Comparison of ENCODE assay signal across 21 mouse cellular contexts in the genomic region with DNA sequence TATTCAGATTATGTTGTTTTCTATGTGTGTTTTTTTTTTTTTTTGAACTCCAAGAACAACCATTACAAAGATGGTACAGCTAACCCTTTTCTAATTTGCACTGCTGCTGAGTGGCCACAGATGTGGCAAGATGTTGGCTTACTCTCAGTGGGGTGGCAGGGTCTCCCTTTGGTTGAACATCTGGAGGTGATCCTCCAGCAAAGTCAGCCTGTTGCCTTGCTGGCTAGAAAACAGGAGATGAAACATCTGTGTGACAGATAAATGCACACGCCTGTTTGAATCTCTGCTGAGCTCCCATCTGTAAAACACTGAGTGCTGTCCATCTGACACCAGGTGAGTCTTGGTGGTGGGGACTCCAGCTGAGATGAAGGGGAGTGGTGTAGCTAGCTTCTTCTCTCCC.
DNase-seq lines count a peak whose midpoint lies in the region; ATAC-seq lines count a peak whose summit lies in the region.
"Had no signal": no experiment of that assay in that cellular context is flagged by ENCODE, and none has a peak within 500 bp of the region (broad histone marks: within the 10 kb centered on the region; RNA-seq: fewer than 3 reads in every experiment).

No protein-coding gene starts in this region.

- H3K36me3 ChIP-seq in embryonic facial prominence, embryonic 13.5 days = no peaks in the 10 kb centered on the region
- H3K36me3 ChIP-seq in limb, embryonic 10.5 days = no peaks in the 10 kb centered on the region
- H3K36me3 ChIP-seq: hindbrain, embryonic 12.5 days had no signal

- 0 out of 2 replicates have a peak overlapping the region, but pooled peaks have one; percentile 9 for H3K4me2 ChIP-seq in embryonic facial prominence, embryonic 13.5 days
- H3K4me2 ChIP-seq: heart, embryonic 13.5 days; hindbrain, embryonic 12.5 days had no signal

- ATAC-seq in embryonic facial prominence, embryonic 13.5 days (ENCODE audit: insufficient number of reproducible peaks, insufficient read depth, low FRiP score, low TSS enrichment, low read depth) = no peak
- ATAC-seq: forebrain, embryonic 14.5 days; hindbrain, embryonic 16.5 days; inflammation-experienced regulatory T-cells, adult 6 months; intestine, postnatal 0 days had no signal

- peak; percentile 41 for DNase-seq in embryo, embryonic 11 days
- DNase-seq in embryo, embryonic 10.5 days (ENCODE audit: low spot score) = no peak
- peak; percentile 49 for DNase-seq in limb, embryonic 10.5 days (ENCODE audit: low spot score)
- no peak for DNase-seq in spleen, postnatal 14 days (ENCODE audit: low spot score in 2 of 2)
- no peak for DNase-seq in gastrocnemius, postnatal 4 days (ENCODE audit: low spot score in 2 of 2)
- no peak for DNase-seq in gastrocnemius, adult 18-20 months (ENCODE audit: low spot score)
- DNase-seq: adrenal gland, adult 2 months; adrenal gland, postnatal 25 days; cerebellum, adult 2 months; cerebellum, postnatal 10 days; gastrocnemius, postnatal 14 days; heart, adult 11 months; heart, postnatal 4 days; kidney, adult 8-10 months had no signal

- H3K4me1 ChIP-seq in embryonic facial prominence, embryonic 13.5 days = peaks cover 4% of the 10 kb centered on the region; the same call in 1 of the 2 replicates
- peaks cover 5% of the 10 kb centered on the region; the same call in 1 of the 2 replicates for H3K4me1 ChIP-seq in limb, embryonic 10.5 days
- H3K4me1 ChIP-seq: heart, embryonic 13.5 days; hindbrain, embryonic 12.5 days had no signal

- WGBS in embryonic facial prominence, embryonic 13.5 days = 37% methylated on average over 1 of the region's 1 CpGs
- 31% methylated on average over 1 of the region's 1 CpGs for WGBS in limb, embryonic 10.5 days

- H3K9me3 ChIP-seq in embryonic facial prominence, embryonic 13.5 days = no peaks in the 10 kb centered on the region
- H3K9me3 ChIP-seq in limb, embryonic 10.5 days (replicated peaks) = no peaks in the 10 kb centered on the region
- H3K9me3 ChIP-seq: heart, embryonic 13.5 days; hindbrain, embryonic 12.5 days had no signal

- no peak overlapping the region for H3K4me3 ChIP-seq in embryonic facial prominence, embryonic 13.5 days
- H3K4me3 ChIP-seq in limb, embryonic 10.5 days = no peak overlapping the region
- H3K4me3 ChIP-seq: heart, embryonic 13.5 days; hindbrain, embryonic 12.5 days had no signal

- H3K27me3 ChIP-seq in embryonic facial prominence, embryonic 13.5 days = no peaks in the 10 kb centered on the region
- no peaks in the 10 kb centered on the region for H3K27me3 ChIP-seq in limb, embryonic 10.5 days (ENCODE audit: low read depth, poor library complexity, severe bottlenecking)
- H3K27me3 ChIP-seq: heart, embryonic 13.5 days; hindbrain, embryonic 12.5 days had no signal

- H3K27ac ChIP-seq in embryonic facial prominence, embryonic 13.5 days = peak overlapping the region; percentile 66
- H3K27ac ChIP-seq in limb, embryonic 10.5 days = no peak overlapping the region
- H3K27ac ChIP-seq: heart, embryonic 13.5 days; hindbrain, embryonic 12.5 days had no signal

- H3K9ac ChIP-seq in embryonic facial prominence, embryonic 13.5 days = no peak overlapping the region
- H3K9ac ChIP-seq: heart, embryonic 13.5 days; hindbrain, embryonic 12.5 days had no signal

Comparison
In these comparisons a context has a peak if more than half of its experiments do, and no peak if none do; other contexts are left out.
1. DNase-seq: peak in embryo, embryonic 11 days (single experiment) and limb, embryonic 10.5 days (single experiment); none in embryo, embryonic 10.5 days (single experiment), spleen, postnatal 14 days (0 of 2), gastrocnemius, postnatal 4 days (0 of 2) and gastrocnemius, adult 18-20 months (single experiment).